Mouse (Mus musculus) embryonic facial prominence, embryonic 12.5 days (tissue): ENCODE results near the gene Prkacb. TPM values are rescaled to one million over a fixed set of nuclear protein-coding genes. Genes with fewer than 3 reads are reported as not detected.
A peak's percentile ranks its signal among the peaks of the same experiment; 100 is the strongest.

ENCODE experiments used
- ATAC-seq: fragments of 200-750 bp; cut with Nextera tagmentation; 2 replicates; pipeline ENCODE4 v1.8.0; 2017; ENCODE audit not compliant: insufficient number of reproducible peaks, insufficient read depth, low FRiP score, low TSS enrichment
- H3K27ac ChIP-seq: fragments of 300-500 bp; sonication (generic); 2 replicates; pipeline ENCODE4 v1.5.1; 2016; ENCODE audit warnings: mild to moderate bottlenecking
- H3K27me3 ChIP-seq: fragments of 300-500 bp; sonication (generic); 2 replicates; pipeline ENCODE4 v1.6.1; 2016; ENCODE audit warnings: mild to moderate bottlenecking, moderate library complexity
- H3K36me3 ChIP-seq: fragments of 300-500 bp; sonication (generic); 2 replicates; pipeline ENCODE4 v1.6.1; 2016; ENCODE audit warnings: mild to moderate bottlenecking
- H3K4me1 ChIP-seq: fragments of 300-500 bp; sonication (generic); 2 replicates; pipeline ENCODE4 v1.6.1; 2016
- H3K4me2 ChIP-seq: fragments of 300-500 bp; sonication (generic); replicated peaks from 2 replicates; pipeline ENCODE4 v1.6.1; 2016; ENCODE audit warnings: mild to moderate bottlenecking, moderate library complexity
- H3K4me3 ChIP-seq: fragments of 300-500 bp; sonication (generic); 2 replicates; pipeline ENCODE4 v1.5.1; 2016; ENCODE audit warnings: mild to moderate bottlenecking
- H3K9ac ChIP-seq: fragments of 300-500 bp; sonication (generic); 2 replicates; pipeline ENCODE4 v1.6.1; 2016; ENCODE audit warnings: mild to moderate bottlenecking, moderate library complexity
- H3K9me3 ChIP-seq: fragments of 300-500 bp; sonication (generic); 2 replicates; pipeline ENCODE4 v1.6.1; 2016; ENCODE audit warnings: mild to moderate bottlenecking, moderate library complexity
- WGBS: fragments of 180-500 bp; shearing (Covaris S2); methylation state at CpG from one replicate; pipeline ENCODE4 v1.1.7; 2016; 5-methylcytosine and 5-hydroxymethylcytosine counted together
- polyA plus RNA-seq: library from polyadenylated mRNA; unstranded; fragments of >200 nt; fragmentation: Nextera tagmentation; extraction: Ambion mirVana; gene quantifications from 2 replicates; pipeline ENCODE4 v1.2.1, GENCODE M21; 2016

Gene Prkacb
- polyA plus RNA-seq, 1 experiment from 2014 or later, result 91.9 TPM

GRCm38 (mm10) chr3:146813624-146814023 lies 834 bp upstream of the Prkacb start:
- no peaks in the 10 kb centered on the region for H3K9me3 ChIP-seq
- H3K27ac ChIP-seq, result no peak overlapping the region
- no peak for ATAC-seq
- 60% methylated on average over 7 of the region's 7 CpGs for WGBS
- H3K27me3 ChIP-seq, result no peaks in the 10 kb centered on the region
- H3K9ac ChIP-seq, result peak overlapping the region; percentile 75
- peak overlapping the region; percentile 63 for H3K4me3 ChIP-seq
- H3K36me3 ChIP-seq, result no peaks in the 10 kb centered on the region
- H3K4me1 ChIP-seq, result peaks cover 9% of the 10 kb centered on the region; the same call in 1 of the 2 replicates
- peak overlapping the region; percentile 78 for H3K4me2 ChIP-seq

GRCm38 (mm10) chr3:146812041-146812878 lies 530 bp downstream of the Prkacb start:
- H3K27me3 ChIP-seq, result no peaks in the 10 kb centered on the region
- peak; percentile 83 for ATAC-seq
- H3K9ac ChIP-seq, result peak overlapping the region; percentile 75
- no peaks in the 10 kb centered on the region for H3K9me3 ChIP-seq
- peak overlapping the region; percentile 63 for H3K4me3 ChIP-seq
- peaks cover 9% of the 10 kb centered on the region; the same call in 1 of the 2 replicates for H3K4me1 ChIP-seq
- H3K27ac ChIP-seq, result peak overlapping the region; percentile 88
- WGBS, result under 1% methylated on average over 58 of the region's 60 CpGs
- no peaks in the 10 kb centered on the region for H3K36me3 ChIP-seq
- H3K4me2 ChIP-seq, result peak overlapping the region; percentile 78

- Histone ChIP-seq H3K9me3 (no peaks in the 10 kb centered on the region), H3K4me2 (no peak overlapping the region), H3K9ac (no peak overlapping the region), H3K4me3 (no peak overlapping the region), H3K4me1 (no peaks in the 10 kb centered on the region), H3K27me3 (no peaks in the 10 kb centered on the region), H3K36me3 (peaks cover 4% of the 10 kb centered on the region; the same call in 1 of the 2 replicates), H3K27ac (no peak overlapping the region)
- 87% methylated on average over 12 of the region's 12 CpGs for WGBS
- ATAC-seq, result no peak
Measured at GRCm38 (mm10) chr3:146793554-146794257, 19.1 kb downstream of the Prkacb start.

- Histone ChIP-seq H3K4me3 (no peak overlapping the region), H3K36me3 (peaks cover 2% of the 10 kb centered on the region; the same call in 1 of the 2 replicates), H3K9me3 (no peaks in the 10 kb centered on the region), H3K27me3 (no peaks in the 10 kb centered on the region), H3K4me1 (no peaks in the 10 kb centered on the region), H3K4me2 (no peak overlapping the region), H3K9ac (no peak overlapping the region), H3K27ac (no peak overlapping the region)
- no peak for ATAC-seq
- WGBS, result 88% methylated on average over 3 of the region's 3 CpGs
Measured at GRCm38 (mm10) chr3:146792144-146792748, 20.5 kb downstream of the Prkacb start.

- WGBS, result 68% methylated on average over 3 of the region's 3 CpGs
- ATAC-seq, result no peak
- H3K9ac ChIP-seq, result no peak overlapping the region
- H3K4me2 ChIP-seq, result no peak overlapping the region
- peaks cover 5% of the 10 kb centered on the region for H3K4me1 ChIP-seq
- no peaks in the 10 kb centered on the region for H3K36me3 ChIP-seq
- H3K27me3 ChIP-seq, result no peaks in the 10 kb centered on the region
- H3K9me3 ChIP-seq, result no peaks in the 10 kb centered on the region
- H3K27ac ChIP-seq, result no peak overlapping the region
- no peak overlapping the region for H3K4me3 ChIP-seq
Measured at GRCm38 (mm10) chr3:146784233-146784632, 28.6 kb downstream of the Prkacb start.

GRCm38 (mm10) chr3:146783645-146784225 lies 29.1 kb downstream of the Prkacb start:
- no peaks in the 10 kb centered on the region for H3K27me3 ChIP-seq
- ATAC-seq, result no peak
- H3K4me2 ChIP-seq, result no peak overlapping the region
- no peak overlapping the region for H3K4me3 ChIP-seq
- H3K4me1 ChIP-seq, result peaks cover 5% of the 10 kb centered on the region
- no peak overlapping the region for H3K27ac ChIP-seq
- no peaks in the 10 kb centered on the region for H3K36me3 ChIP-seq
- no peaks in the 10 kb centered on the region for H3K9me3 ChIP-seq
- WGBS, result 79% methylated on average over 7 of the region's 7 CpGs
- H3K9ac ChIP-seq, result no peak overlapping the region

GRCm38 (mm10) chr3:146782548-146782947 lies 30.2 kb downstream of the Prkacb start:
- H3K27me3 ChIP-seq, result no peaks in the 10 kb centered on the region
- no peak overlapping the region for H3K4me3 ChIP-seq
- no peak overlapping the region for H3K27ac ChIP-seq
- H3K36me3 ChIP-seq, result no peaks in the 10 kb centered on the region
- H3K4me2 ChIP-seq, result no peak overlapping the region
- peaks cover 5% of the 10 kb centered on the region for H3K4me1 ChIP-seq
- WGBS, result 46% methylated on average over 6 of the region's 6 CpGs
- no peak overlapping the region for H3K9ac ChIP-seq
- ATAC-seq, result no peak
- H3K9me3 ChIP-seq, result no peaks in the 10 kb centered on the region

- Histone ChIP-seq H3K9me3 (no peaks in the 10 kb centered on the region), H3K9ac (peak overlapping the region; percentile 33; the same call in 1 of the 2 replicates), H3K27ac (no peak overlapping the region), H3K27me3 (no peaks in the 10 kb centered on the region), H3K4me1 (peaks cover 5% of the 10 kb centered on the region), H3K4me2 (peak overlapping the region; percentile 31), H3K4me3 (no peak overlapping the region), H3K36me3 (no peaks in the 10 kb centered on the region)
- 15% methylated on average over 11 of the region's 11 CpGs for WGBS
- no peak for ATAC-seq
Measured at GRCm38 (mm10) chr3:146781131-146781530, 31.7 kb downstream of the Prkacb start.

GRCm38 (mm10) chr3:146780241-146780640 lies 32.5 kb downstream of the Prkacb start:
- Histone ChIP-seq H3K4me1 (peaks cover 5% of the 10 kb centered on the region), H3K27ac (no peak overlapping the region), H3K4me3 (no peak overlapping the region), H3K4me2 (no peak overlapping the region), H3K9ac (no peak overlapping the region), H3K27me3 (no peaks in the 10 kb centered on the region), H3K36me3 (no peaks in the 10 kb centered on the region), H3K9me3 (no peaks in the 10 kb centered on the region)
- ATAC-seq, result no peak
- WGBS, result 79% methylated on average over 3 of the region's 3 CpGs

GRCm38 (mm10) chr3:146778913-146779312 lies 33.9 kb downstream of the Prkacb start:
- Histone ChIP-seq H3K27ac (no peak overlapping the region), H3K36me3 (no peaks in the 10 kb centered on the region), H3K9me3 (no peaks in the 10 kb centered on the region), H3K4me3 (no peak overlapping the region), H3K27me3 (no peaks in the 10 kb centered on the region), H3K9ac (no peak overlapping the region), H3K4me2 (no peak overlapping the region), H3K4me1 (peaks cover 5% of the 10 kb centered on the region)
- 82% methylated on average over 8 of the region's 8 CpGs for whole genome bisulfite sequencing
- ATAC-seq, result no peak

- Histone ChIP-seq H3K9me3 (no peaks in the 10 kb centered on the region), H3K9ac (no peak overlapping the region), H3K4me1 (peaks cover 5% of the 10 kb centered on the region), H3K4me2 (no peak overlapping the region), H3K27ac (no peak overlapping the region), H3K27me3 (no peaks in the 10 kb centered on the region), H3K36me3 (no peaks in the 10 kb centered on the region), H3K4me3 (no peak overlapping the region)
- ATAC-seq, result no peak
- 68% methylated on average over 2 of the region's 2 CpGs for WGBS
Measured at GRCm38 (mm10) chr3:146778451-146778850, 34.3 kb downstream of the Prkacb start.
